In genomic region chr4:44168816-44169215, GRCm38 (mm10) we compare ENCODE assay signal across 7 mouse cellular contexts.
DNase-seq lines count a peak whose midpoint lies in the region; ATAC-seq and TF ChIP-seq lines count a peak whose summit lies in the region.

No protein-coding gene starts in this region.

- TF ChIP-seq CTCF in lung, postnatal 0 days (IDR thresholded peaks at IDR 0.05), result no peak
- TF ChIP-seq CTCF in lung, adult 2 months (IDR thresholded peaks at IDR 0.05; ENCODE audit: insufficient read depth, low read length), result no peak
- no peak for TF ChIP-seq CTCF in intestine, postnatal 0 days (IDR thresholded peaks at IDR 0.05; ENCODE audit: low read depth)

- H3K27ac ChIP-seq in lung, postnatal 0 days (ENCODE audit: low read length), result peak overlapping the region; percentile 48; the same call in 1 of the 2 replicates
- H3K27ac ChIP-seq in embryonic facial prominence, embryonic 12.5 days, result no peak overlapping the region
- H3K27ac ChIP-seq in intestine, postnatal 0 days (ENCODE audit: low read depth, low read length), result peak overlapping the region; percentile 36; the same call in 1 of the 2 replicates
- H3K27ac ChIP-seq in stomach, embryonic 14.5 days (ENCODE audit: low read length), result no peak overlapping the region

- no peaks in the 10 kb centered on the region for H3K27me3 ChIP-seq in lung, postnatal 0 days (replicated peaks; ENCODE audit: insufficient read depth, low read length)
- H3K27me3 ChIP-seq in embryonic facial prominence, embryonic 12.5 days, result no peaks in the 10 kb centered on the region
- no peaks in the 10 kb centered on the region for H3K27me3 ChIP-seq in intestine, postnatal 0 days (replicated peaks; ENCODE audit: control insufficient read depth, insufficient read depth, low read length)
- no peaks in the 10 kb centered on the region for H3K27me3 ChIP-seq in stomach, embryonic 14.5 days (ENCODE audit: control insufficient read depth, insufficient read depth, low read length)

- H3K4me3 ChIP-seq in lung, postnatal 0 days (ENCODE audit: low read depth, low read length), result peak overlapping the region; percentile 44; the same call in 1 of the 2 replicates
- H3K4me3 ChIP-seq in lung, adult 2 months (replicated peaks; ENCODE audit: extremely low read depth, low read depth, low read length), result no peak overlapping the region
- peak overlapping the region; percentile 38; the same call in 1 of the 2 replicates for H3K4me3 ChIP-seq in embryonic facial prominence, embryonic 12.5 days
- H3K4me3 ChIP-seq in intestine, postnatal 0 days (ENCODE audit: low read depth, low read length), result peak overlapping the region; percentile 48
- peak overlapping the region; percentile 40 for H3K4me3 ChIP-seq in stomach, embryonic 14.5 days (ENCODE audit: low read depth, low read length)

- H3K4me1 ChIP-seq in lung, postnatal 0 days (ENCODE audit: insufficient read depth, low read depth, low read length), result peaks cover 8% of the 10 kb centered on the region
- H3K4me1 ChIP-seq in lung, adult 2 months (ENCODE audit: control insufficient read depth, insufficient read depth, low read length), result peaks cover 2% of the 10 kb centered on the region; the same call in 1 of the 2 replicates
- H3K4me1 ChIP-seq in embryonic facial prominence, embryonic 12.5 days, result peaks cover 19% of the 10 kb centered on the region
- no peaks in the 10 kb centered on the region; the same call in 1 of the 2 replicates for H3K4me1 ChIP-seq in intestine, postnatal 0 days (replicated peaks; ENCODE audit: control insufficient read depth, insufficient read depth, low read length)
- H3K4me1 ChIP-seq in stomach, embryonic 14.5 days (ENCODE audit: control insufficient read depth, insufficient read depth, low read length), result peaks cover 18% of the 10 kb centered on the region

- H3K4me2 ChIP-seq in lung, postnatal 0 days (replicated peaks; ENCODE audit: low read depth, low read length), result peak overlapping the region; percentile 67
- H3K4me2 ChIP-seq in embryonic facial prominence, embryonic 12.5 days (replicated peaks), result peak overlapping the region; percentile 56
- peak overlapping the region; percentile 70 for H3K4me2 ChIP-seq in intestine, postnatal 0 days (replicated peaks; ENCODE audit: low read depth)
- peak overlapping the region; percentile 57 for H3K4me2 ChIP-seq in stomach, embryonic 14.5 days (replicated peaks; ENCODE audit: low read depth, low read length)

- no peak for ATAC-seq in lung, postnatal 0 days
- ATAC-seq in embryonic facial prominence, embryonic 12.5 days (ENCODE audit: insufficient number of reproducible peaks, insufficient read depth, low FRiP score, low TSS enrichment), result no peak
- no peak for ATAC-seq in intestine, postnatal 0 days
- no peak for ATAC-seq in stomach, embryonic 14.5 days (ENCODE audit: insufficient number of reproducible peaks, insufficient read depth, low FRiP score, low read depth)

- 5% methylated on average over 7 of the region's 7 CpGs for WGBS in lung, postnatal 0 days
- WGBS in lung, adult 2 months, result 7% methylated on average over 7 of the region's 7 CpGs
- WGBS in embryonic facial prominence, embryonic 12.5 days, result 4% methylated on average over 7 of the region's 7 CpGs
- WGBS in intestine, postnatal 0 days, result 5% methylated on average over 7 of the region's 7 CpGs
- 4% methylated on average over 7 of the region's 7 CpGs for WGBS in stomach, embryonic 14.5 days

- no peak for TF ChIP-seq POLR2A in lung, adult 2 months (IDR thresholded peaks at IDR 0.05; ENCODE audit: borderline replicate concordance, extremely low read depth, low read depth, low read length)

- H3K9me3 ChIP-seq in lung, postnatal 0 days (ENCODE audit: low read length), result no peaks in the 10 kb centered on the region
- H3K9me3 ChIP-seq in embryonic facial prominence, embryonic 12.5 days, result no peaks in the 10 kb centered on the region
- no peaks in the 10 kb centered on the region for H3K9me3 ChIP-seq in intestine, postnatal 0 days (ENCODE audit: control insufficient read depth)
- H3K9me3 ChIP-seq in stomach, embryonic 14.5 days (ENCODE audit: control insufficient read depth, low read depth, low read length), result no peaks in the 10 kb centered on the region

- peak; percentile 31 for DNase-seq in lung, postnatal 0 days (ENCODE audit: low spot score)
- no peak for DNase-seq in lung, adult 2 months
- DNase-seq in right cerebral cortex, postnatal 10 days (ENCODE audit: low spot score in 2 of 2), result no peak
- DNase-seq in urinary bladder, postnatal 4 days (ENCODE audit: low spot score in 2 of 2), result no peak

- H3K9ac ChIP-seq in lung, postnatal 0 days (replicated peaks; ENCODE audit: low read depth), result no peak overlapping the region
- H3K9ac ChIP-seq in embryonic facial prominence, embryonic 12.5 days, result no peak overlapping the region
- no peak overlapping the region; the same call in 1 of the 2 replicates for H3K9ac ChIP-seq in intestine, postnatal 0 days (ENCODE audit: low read depth, low read length)
- H3K9ac ChIP-seq in stomach, embryonic 14.5 days (replicated peaks; ENCODE audit: low read depth, low read length), result no peak overlapping the region

- 0 out of 2 replicates have a peak, but pooled peaks have one; percentile 8 for TF ChIP-seq EP300 in lung, postnatal 0 days (IDR thresholded peaks at IDR 0.05)

- H3K36me3 ChIP-seq in lung, postnatal 0 days (ENCODE audit: insufficient read depth, low read length), result no peaks in the 10 kb centered on the region
- H3K36me3 ChIP-seq in embryonic facial prominence, embryonic 12.5 days, result no peaks in the 10 kb centered on the region
- no peaks in the 10 kb centered on the region for H3K36me3 ChIP-seq in intestine, postnatal 0 days (ENCODE audit: control insufficient read depth, insufficient read depth)
- no peaks in the 10 kb centered on the region for H3K36me3 ChIP-seq in stomach, embryonic 14.5 days (ENCODE audit: control insufficient read depth, insufficient read depth, low read length)

Comparison
In these comparisons a context has a peak if more than half of its experiments do, and no peak if none do; other contexts are left out.
1. H3K27ac ChIP-seq: peak in lung, postnatal 0 days (single experiment) and intestine, postnatal 0 days (single experiment); none in embryonic facial prominence, embryonic 12.5 days (single experiment) and stomach, embryonic 14.5 days (single experiment).
2. Peak in every context shown above with its lines, with median percentiles within 50 percentile points of each other: H3K4me2 ChIP-seq.